Mouse (Mus musculus) heart, adult 2 months (tissue): ENCODE measurements around the gene Tysnd1. TPM values are rescaled to one million over a fixed set of nuclear protein-coding genes. Genes with fewer than 3 reads are reported as not detected.
A peak's percentile ranks its signal among the peaks of the same experiment; 100 is the strongest.

Source experiments
- DNase-seq, 2 experiments: peaks; one replicate each; pipeline ENCODE4 v3.0.0; 2021
- H3K27ac ChIP-seq: fragments of 200-600 bp; 2 replicates; pipeline ENCODE4 v1.8.1; 2022
- H3K27me3 ChIP-seq: fragments of 200-500 bp; 2 replicates; pipeline ENCODE4 v1.6.1; 2012; ENCODE audit warnings: mild to moderate bottlenecking, low read length, inconsistent platforms, mixed read lengths; ENCODE audit not compliant: control insufficient read depth, insufficient read depth
- H3K36me3 ChIP-seq: fragments of 200-500 bp; 2 replicates; pipeline ENCODE4 v1.6.1; 2012; ENCODE audit warnings: low read length, inconsistent platforms; ENCODE audit not compliant: control insufficient read depth, insufficient read depth
- H3K4me1 ChIP-seq: fragments of 200-500 bp; 2 replicates; pipeline ENCODE4 v1.6.1; 2011; ENCODE audit warnings: low read length; ENCODE audit not compliant: control insufficient read depth, insufficient read depth
- H3K4me3 ChIP-seq: fragments of 200-600 bp; 2 replicates; pipeline ENCODE4 v1.8.1; 2022
- H3K79me2 ChIP-seq: fragments of 200-500 bp; replicated peaks from 2 replicates; pipeline ENCODE4 v1.6.1; 2012; ENCODE audit warnings: mild to moderate bottlenecking, inconsistent platforms, low read length, moderate library complexity, mixed read lengths; ENCODE audit not compliant: control insufficient read depth, insufficient read depth
- H3K9ac ChIP-seq: fragments of 200-500 bp; 2 replicates; pipeline ENCODE4 v1.6.1; 2012; ENCODE audit warnings: low read depth, mild to moderate bottlenecking, control low read depth, inconsistent platforms, low read length, mixed read lengths
- CTCF ChIP-seq: fragments of 200-600 bp; IDR thresholded peaks from 2 replicates; pipeline ENCODE4 v1.8.1; 2022; ENCODE audit warnings: antibody characterized with exemption, mild to moderate bottlenecking, moderate library complexity
- EP300 ChIP-seq: fragments of 200-500 bp; IDR thresholded peaks from 2 replicates; pipeline ENCODE4 v1.6.1; 2011; ENCODE audit warnings: low read depth, low read length, control low read depth; ENCODE audit not compliant: insufficient read depth
- POLR2A ChIP-seq: fragments of 200-500 bp; IDR thresholded peaks from 2 replicates; pipeline ENCODE4 v1.6.1; 2011; ENCODE audit warnings: mild to moderate bottlenecking, low read depth, low read length, control low read depth; ENCODE audit not compliant: insufficient read depth
- WGBS: fragments of 180-500 bp; shearing (Covaris S2); methylation state at CpG from one replicate; pipeline ENCODE4 v1.1.7; 2018; 5-methylcytosine and 5-hydroxymethylcytosine counted together
- intact Hi-C: fragments of 180-260 bp; cut with DNase I; formaldehyde crosslinking; loops from one replicate; pipeline ENCODE4 v1.15.1; 2025
- polyA plus RNA-seq: library from polyadenylated mRNA; depleted of rRNA; stranded (reverse); fragments of >200 nt; gene quantifications from 2 replicates; pipeline ENCODE4 v1.2.3, GENCODE M21; 2012
- total RNA-seq, 2 experiments: library from RNA; stranded (reverse); gene quantifications; 2 replicates each; pipeline ENCODE4 v1.2.3; 2021

The Tysnd1 gene
- total and polyA plus RNA-seq, 3 experiments: 20.2 to 27.2 (median 22.3) TPM

DNA sequence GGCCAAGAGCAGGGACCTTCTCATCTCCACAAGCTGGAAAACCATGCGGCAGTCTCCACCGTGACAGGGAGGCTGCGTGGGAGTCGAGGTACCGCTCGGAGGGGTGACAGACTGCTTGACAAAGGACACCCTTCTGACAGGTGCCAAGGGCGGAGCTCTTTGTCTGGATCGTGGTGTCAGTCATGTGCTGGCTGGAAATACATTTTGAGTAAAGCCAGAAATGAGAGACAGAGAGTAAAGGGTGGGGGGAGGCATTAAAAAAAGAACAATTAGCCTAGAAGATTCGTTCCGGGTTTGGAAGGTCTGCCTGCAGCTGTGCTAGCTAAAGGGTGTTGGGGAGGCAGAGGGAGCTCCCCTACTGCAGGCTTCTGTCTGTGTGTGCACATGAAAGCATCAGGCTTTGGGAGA is 41.4 kb downstream of the Tysnd1 start:
- Histone ChIP-seq H3K36me3 (no peaks in the 10 kb centered on the region), H3K4me1 (no peaks in the 10 kb centered on the region), H3K9ac (no peak overlapping the region), H3K4me3 (no peak overlapping the region), H3K27me3 (no peaks in the 10 kb centered on the region), H3K79me2 (no peaks in the 10 kb centered on the region), H3K27ac (no peak overlapping the region)
- intact Hi-C loops: no loop called here
- DNase-seq: no peak
- TF ChIP-seq POLR2A (no peak), EP300 (no peak), CTCF (no peak)
- 62% methylated on average over 10 of the region's 10 CpGs for WGBS

DNA sequence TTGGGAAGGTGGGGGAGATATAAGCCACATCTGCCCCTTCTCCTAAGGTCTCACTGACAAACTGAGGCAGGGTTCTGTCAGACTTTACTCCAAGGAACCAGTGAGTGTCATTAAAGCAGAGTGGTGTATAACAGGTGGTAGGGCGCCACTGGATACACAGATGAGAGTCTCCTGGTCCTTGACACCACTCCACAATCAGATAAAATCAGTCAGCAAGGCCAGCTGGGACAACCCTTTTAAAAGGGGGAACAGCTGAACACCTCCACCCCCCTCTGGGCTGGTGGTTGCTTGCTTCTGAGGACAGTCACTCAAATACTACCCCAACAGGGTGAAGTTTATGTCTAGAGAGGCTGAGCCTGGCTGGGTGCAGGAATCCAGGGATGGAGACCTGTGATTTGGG is 42.2 kb downstream of the Tysnd1 start:
- no peaks in the 10 kb centered on the region for H3K27me3 ChIP-seq
- 90% methylated on average over 1 of the region's 1 CpGs for WGBS
- DNase-seq: no peak

DNA sequence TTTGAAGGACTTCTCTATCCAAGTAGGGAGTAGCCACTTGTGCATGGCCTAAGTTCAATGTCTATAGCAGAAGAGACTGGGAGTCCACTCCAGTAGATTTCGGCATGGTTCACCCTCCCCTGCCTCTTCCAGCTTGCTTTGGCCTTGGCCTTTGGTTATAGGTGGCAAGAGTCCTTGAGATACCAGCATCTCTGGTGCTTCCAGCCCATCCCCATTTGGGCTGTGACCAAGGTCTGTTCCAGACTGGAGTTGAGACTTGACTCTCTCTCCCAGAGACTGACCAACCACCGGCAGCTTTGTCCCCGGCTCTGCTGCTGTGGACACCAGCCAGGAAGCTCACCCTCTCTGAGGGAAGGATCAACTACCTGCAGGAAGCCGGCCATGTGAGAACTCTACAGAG is 42.8 kb downstream of the Tysnd1 start:
- Histone ChIP-seq H3K27ac (no peak overlapping the region), H3K4me1 (no peaks in the 10 kb centered on the region), H3K79me2 (no peaks in the 10 kb centered on the region), H3K9ac (no peak overlapping the region), H3K27me3 (no peaks in the 10 kb centered on the region), H3K4me3 (no peak overlapping the region), H3K36me3 (no peaks in the 10 kb centered on the region)
- TF ChIP-seq EP300 (no peak), POLR2A (no peak), CTCF (no peak)
- intact Hi-C loops: no loop called here
- DNase-seq: no peak
- WGBS: 85% methylated on average over 4 of the region's 4 CpGs

More for the DNA sequence above, 42.2 kb downstream of the Tysnd1 start:
- H3K36me3 ChIP-seq: no peaks in the 10 kb centered on the region
- TF ChIP-seq EP300 (no peak), CTCF (no peak), POLR2A (no peak)
- intact Hi-C loops: no loop called here
- no peaks in the 10 kb centered on the region for H3K79me2 ChIP-seq
- H3K9ac ChIP-seq: no peak overlapping the region
- H3K4me1 ChIP-seq: no peaks in the 10 kb centered on the region
- no peak overlapping the region for H3K27ac ChIP-seq
- no peak overlapping the region for H3K4me3 ChIP-seq

DNA sequence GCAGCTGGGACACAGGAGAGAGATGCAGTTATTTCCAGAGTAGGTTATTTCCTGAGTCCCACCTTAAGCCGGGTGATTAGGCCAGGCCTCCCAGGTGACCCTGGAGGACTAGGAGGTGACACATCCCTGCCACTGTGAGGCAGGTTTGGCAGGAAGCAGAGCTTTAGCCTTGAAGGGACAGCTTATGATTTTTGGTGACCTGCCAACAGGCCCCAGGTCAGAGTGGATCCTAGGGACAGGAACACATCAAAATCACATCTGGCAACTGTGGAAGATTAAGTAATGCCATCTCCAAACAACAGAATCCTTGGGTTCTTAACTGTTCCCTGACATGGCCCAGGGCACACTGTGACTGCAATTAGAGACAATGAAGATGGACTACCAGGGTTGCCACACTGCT is 46.0 kb downstream of the Tysnd1 start:
- intact Hi-C loops: no loop called here
- no peaks in the 10 kb centered on the region for H3K36me3 ChIP-seq
- DNase-seq: no peak
- H3K9ac ChIP-seq: no peak overlapping the region
- no peak overlapping the region for H3K4me3 ChIP-seq
- no peaks in the 10 kb centered on the region for H3K4me1 ChIP-seq
- TF ChIP-seq EP300 (no peak), CTCF (no peak), POLR2A (no peak)
- H3K79me2 ChIP-seq: no peaks in the 10 kb centered on the region
- H3K27ac ChIP-seq: no peak overlapping the region
- no peaks in the 10 kb centered on the region for H3K27me3 ChIP-seq
- 64% methylated on average over 1 of the region's 1 CpGs for WGBS

DNA sequence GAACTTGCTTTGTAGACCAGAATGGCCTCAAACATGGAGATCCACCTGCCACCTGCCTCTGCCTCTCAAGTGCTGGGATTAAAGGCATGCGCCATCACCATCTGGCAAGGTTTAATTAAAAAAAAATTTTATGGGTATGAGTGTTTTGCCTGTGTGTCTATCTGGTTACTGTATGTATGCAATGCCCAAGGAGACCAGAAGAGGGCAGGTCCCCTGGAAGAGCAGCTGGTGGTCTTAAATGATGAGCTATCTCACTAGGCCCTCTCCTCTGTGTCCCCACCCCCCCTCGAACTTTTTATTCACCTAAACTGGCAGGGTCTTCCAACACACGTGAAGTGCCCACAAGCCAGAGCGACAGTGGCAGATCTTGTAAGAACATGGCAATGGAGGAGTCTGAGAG is 46.6 kb downstream of the Tysnd1 start:
- no peaks in the 10 kb centered on the region for H3K4me1 ChIP-seq
- H3K9ac ChIP-seq: no peak overlapping the region
- no peak overlapping the region for H3K27ac ChIP-seq
- TF ChIP-seq CTCF (peak; percentile 31), POLR2A (no peak)
- intact Hi-C loops: no loop called here
- no peaks in the 10 kb centered on the region for H3K27me3 ChIP-seq
- WGBS: 90% methylated on average over 4 of the region's 4 CpGs
- H3K79me2 ChIP-seq: no peaks in the 10 kb centered on the region
- no peaks in the 10 kb centered on the region for H3K36me3 ChIP-seq
- no peak for DNase-seq
- H3K4me3 ChIP-seq: no peak overlapping the region

DNA sequence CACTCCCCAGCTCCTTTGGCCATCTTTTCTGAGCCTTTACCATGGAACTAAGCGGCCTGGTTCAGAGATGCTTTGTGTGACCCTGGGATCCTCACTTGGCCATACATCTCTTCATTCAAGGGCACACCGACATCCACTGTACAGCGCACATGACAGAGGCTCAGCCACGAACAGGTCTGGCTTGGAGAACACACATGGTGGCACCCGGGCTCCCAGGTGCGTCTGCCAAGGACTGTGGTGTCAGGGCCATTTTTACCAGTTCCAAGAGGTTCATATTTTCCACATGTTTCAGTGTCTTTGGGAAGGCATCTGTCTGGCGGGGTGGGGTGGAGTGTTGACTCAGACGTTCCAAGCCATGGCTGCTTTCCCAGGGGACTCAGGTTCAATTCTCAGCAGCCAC is 47.0 kb downstream of the Tysnd1 start:
- Histone ChIP-seq H3K27me3 (no peaks in the 10 kb centered on the region), H3K9ac (no peak overlapping the region), H3K79me2 (no peaks in the 10 kb centered on the region), H3K36me3 (no peaks in the 10 kb centered on the region), H3K4me1 (no peaks in the 10 kb centered on the region), H3K4me3 (no peak overlapping the region), H3K27ac (no peak overlapping the region)
- WGBS: 89% methylated on average over 8 of the region's 8 CpGs
- intact Hi-C loops: no loop called here
- no peak for DNase-seq
- TF ChIP-seq CTCF (no peak), POLR2A (no peak), EP300 (no peak)
